Mouse (Mus musculus): Measurements from ENCODE around the gene Myh6.
"Not testable (repeated sequence)": the region's sequence is repeated elsewhere in the genome, so short reads cannot be mapped to it uniquely, and the experiment has no call there.

Gene Myh6

DNA sequence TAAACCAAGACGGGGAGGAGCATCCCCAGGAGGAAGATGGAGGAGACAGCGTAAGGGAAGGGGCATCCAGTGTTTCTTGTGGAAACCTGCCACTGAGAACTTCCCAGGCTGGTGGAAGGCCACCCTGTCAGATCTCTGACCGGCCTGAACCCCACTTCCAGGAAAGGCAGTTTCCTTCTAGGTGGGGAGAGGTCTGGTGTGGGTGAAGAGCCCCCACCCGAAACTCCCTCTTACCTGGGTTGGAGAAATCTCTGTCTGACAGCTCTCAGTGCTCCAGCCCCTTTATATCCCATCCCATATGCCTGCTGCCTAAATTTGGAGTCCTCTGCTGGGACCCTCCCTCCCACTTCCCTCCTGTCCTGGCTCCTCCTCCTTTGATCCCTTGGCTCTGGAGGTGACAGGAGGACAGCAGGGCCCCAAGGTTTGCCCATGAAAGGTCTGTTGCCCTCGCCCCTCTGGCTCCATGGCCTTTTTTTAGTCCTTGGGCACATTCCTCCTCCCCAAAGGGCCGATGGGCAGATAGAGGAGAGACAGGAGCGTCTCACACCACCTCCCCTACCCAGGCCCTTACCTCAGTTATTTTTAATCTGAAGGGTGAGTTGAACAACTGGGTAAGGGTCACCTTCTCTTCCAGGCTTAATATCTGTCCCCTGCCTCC is at the start of gene Myh6:
TSS of gene Myh6 (minus strand) at position 608 of the 658 bp plus-strand sequence.
- no peak for DNase-seq (ENCODE audit: low spot score)

DNA sequence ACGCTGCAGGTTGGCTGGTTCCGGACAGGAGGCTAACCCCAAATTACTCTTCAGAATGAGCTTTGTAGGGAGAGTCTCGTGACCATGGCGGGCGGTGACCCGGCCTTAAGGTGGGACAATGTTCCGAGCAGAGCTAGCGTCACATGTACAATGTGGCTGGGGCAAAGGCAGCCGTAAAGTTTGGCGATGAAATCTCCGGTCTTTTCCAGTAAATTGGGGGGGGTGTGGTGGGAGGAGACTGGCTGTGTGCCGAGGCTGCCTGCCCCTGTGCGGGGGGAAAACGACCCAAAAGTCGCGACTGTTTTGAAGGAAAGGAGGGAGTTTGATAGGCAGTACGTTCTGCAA is 49.0 kb upstream of the Myh6 start:
- DNase-seq (ENCODE audit: low spot score) = no peak

DNA sequence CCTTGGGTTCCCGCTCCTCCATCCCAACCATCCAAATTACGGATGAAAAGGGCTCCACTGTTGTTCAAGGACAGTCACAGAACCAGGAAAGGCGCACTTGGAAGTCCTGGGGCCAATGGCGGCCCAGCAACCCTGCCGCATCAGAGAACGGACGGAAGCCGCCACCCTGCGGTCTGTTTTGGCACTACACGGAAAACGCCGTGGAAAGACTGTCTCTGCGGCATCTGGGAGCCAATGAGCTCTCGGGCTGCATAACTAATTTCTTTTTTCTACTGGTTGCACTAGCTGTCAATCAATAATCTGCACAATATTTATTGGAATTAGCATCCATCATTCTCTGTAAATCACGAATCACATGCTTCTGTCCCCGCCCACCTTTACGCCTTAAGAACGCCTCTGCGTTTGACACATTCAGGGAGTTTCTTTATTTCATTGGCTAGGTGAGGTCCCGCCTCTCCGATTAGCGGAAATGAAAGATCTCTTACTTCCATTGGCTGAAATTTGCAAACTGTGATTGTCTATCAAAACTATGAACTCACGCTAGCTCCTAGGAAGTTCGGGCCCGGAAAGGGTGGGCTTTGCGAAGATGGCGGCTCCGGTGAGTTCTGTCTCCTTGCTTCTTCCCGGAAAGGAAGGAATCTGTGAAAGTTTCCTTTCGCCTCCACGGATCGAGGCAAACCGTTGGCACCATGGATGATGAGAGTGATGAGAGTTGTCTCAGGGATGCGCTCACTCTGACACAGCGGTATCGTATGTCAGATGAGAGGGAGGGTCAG is 48.5 kb upstream of the Myh6 start, which contains the start of gene Ngdn:
TSS of gene Ngdn (plus strand) at position 464 of the 776 bp plus-strand sequence.
- DNase-seq (ENCODE audit: low spot score) = peak; percentile 93

DNA sequence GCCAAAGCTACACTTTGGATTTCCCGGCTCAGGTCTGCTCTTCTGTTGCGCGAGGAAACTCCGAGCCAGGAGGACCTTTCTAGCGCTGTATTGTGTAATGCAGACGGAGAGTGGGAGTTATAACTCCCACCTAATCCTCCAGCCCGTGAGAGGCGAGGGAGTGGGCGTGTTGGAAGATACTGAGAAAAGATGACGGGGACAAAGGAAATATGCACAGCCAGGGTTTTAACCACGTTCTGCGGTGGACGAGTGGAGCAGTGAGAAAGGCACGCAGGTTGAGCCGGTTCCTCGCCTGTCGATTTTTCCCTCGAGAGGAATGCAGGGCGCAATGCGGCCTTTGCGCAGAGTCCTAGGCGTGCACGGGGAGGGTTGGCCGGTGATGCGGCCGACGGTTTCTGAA is 47.9 kb upstream of the Myh6 start:
- DNase-seq (ENCODE audit: low spot score) = no peak

DNA sequence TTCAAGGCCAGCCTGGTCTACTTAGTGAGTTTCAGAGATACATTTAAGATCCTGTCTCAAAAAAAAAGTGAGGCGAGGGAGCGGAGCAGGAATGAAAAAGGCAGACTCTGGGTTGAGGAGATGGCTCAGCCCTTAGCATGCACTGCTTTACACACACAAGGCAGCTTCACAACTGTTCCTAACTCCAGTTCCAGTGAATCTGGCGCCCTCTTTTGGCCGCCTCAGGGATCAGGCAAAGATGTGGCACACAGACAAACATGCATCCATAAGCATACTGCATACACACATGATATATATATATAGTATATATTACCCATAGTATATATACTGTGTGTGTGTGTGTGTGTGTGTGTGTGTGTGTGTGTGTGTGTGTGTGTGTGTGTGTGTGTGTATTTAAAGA is 44.4 kb upstream of the Myh6 start:
- no peak for DNase-seq (ENCODE audit: low spot score)

DNA sequence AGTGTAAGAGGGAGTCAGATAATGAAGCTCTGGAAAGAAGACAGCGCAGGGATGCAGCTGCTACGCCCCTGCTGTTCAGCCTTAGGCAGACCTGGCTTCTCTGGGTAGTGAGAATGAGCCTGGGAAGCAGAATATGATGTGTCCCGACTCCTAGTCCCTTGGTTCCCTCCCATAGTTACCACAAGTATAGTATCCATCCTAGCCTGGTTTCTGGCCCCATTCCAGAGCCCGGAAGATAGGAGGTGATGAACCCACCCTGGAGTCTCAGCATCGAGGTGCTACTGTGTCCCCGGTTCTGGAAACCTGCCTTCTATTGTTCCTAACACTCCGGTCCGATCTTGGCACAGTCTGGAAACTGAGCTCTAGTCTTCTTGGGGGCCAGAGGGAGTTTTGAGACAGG is 41.7 kb upstream of the Myh6 start:
- no peak for DNase-seq (ENCODE audit: low spot score)

DNA sequence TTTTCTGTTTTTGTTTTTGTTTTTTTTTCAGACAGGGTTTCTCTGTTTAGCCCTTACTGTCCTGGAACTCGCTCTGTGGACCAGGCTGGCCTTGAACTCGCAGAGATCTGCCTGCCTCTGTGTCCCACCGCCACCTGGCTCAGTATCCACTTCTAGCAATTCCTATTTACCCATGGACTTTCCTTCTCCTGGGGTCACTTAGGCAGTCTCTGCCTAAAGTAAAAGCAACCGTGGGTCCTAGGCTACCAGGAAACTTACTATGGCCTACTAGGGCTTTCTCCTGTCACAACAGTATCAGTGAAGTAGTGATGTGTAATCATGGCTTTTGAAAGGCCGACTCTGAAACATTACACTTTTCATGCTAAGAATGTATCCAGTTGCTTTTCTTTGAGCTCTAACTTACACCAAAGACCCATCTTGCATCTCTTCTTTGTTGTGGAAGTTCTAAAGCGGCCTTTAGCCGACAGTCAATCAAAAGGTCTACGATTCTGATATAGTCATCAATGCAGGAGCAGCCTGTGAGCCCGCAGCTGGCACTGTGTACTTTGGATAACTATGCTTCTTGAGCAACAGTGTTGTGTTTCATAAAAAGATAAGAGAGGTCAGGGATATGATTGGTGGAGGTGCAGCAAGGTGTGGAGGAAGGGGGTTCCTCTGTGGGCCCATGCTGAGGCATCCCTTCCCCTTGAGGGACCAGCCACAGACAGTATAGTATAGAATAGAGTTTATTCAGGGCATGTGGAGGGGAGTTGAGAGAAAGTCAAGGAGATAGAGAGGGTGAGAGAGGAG is 40.6 kb upstream of the Myh6 start:
- no peak for DNase-seq (ENCODE audit: low spot score)

DNA sequence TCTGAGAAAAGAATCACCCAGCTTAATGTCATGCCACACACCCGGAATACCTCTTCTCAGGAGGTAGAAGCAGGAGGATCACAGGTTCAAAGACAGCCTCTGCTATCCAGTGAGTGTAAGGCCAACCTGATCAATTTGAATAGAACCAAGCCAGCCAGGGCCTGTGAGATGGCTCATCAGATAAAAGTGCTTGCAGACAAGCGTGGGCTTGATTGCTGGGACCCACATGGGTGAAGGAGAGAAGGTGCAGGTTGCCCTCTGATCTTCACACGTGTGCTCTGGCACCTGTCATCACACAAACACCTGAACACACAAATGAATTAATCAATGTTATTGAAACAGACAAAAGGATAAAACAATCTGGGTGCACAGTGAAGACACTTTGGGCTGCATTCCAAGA is 39.8 kb upstream of the Myh6 start:
- DNase-seq (ENCODE audit: low spot score) = no peak

DNA sequence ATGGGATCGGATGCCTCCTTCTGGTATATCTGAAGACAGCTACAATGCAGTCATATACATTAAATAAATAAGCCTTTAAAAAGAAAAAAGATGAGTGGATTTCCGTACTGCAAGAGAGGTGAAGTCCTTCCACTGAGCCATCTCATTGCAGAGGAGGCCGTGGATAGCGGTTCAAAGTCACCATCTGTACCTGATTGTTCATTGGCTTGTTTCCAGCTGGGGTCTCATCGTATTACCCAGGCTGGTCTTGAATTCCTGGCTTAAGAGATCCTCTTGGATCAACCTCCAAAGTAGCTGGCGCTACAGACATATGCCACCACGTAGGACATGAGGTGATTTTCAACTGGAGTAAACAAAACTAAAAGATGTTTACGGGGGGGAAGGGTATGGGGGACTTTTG is 39.2 kb upstream of the Myh6 start:
- DNase-seq (ENCODE audit: low spot score) = no peak

DNA sequence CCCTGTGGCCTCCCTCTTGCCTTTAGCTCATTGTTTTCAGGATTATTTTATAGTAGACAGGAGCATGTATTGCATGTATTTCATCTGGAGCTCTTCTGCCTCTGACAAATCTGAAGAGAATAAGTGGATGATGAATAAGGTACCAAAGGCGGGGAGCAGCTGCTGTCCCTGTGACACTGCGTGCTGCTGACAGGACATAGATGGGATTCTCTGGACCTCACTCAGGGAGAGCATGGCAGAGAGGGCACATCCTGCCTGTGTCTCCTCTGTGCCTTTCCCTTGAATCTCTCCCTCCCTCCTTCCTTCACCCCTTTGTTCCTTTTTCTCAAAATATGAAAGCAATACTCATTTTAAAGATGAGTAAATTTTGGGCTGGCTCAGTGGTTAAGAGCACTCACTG is 38.8 kb upstream of the Myh6 start:
- DNase-seq (ENCODE audit: low spot score) = no peak

DNA sequence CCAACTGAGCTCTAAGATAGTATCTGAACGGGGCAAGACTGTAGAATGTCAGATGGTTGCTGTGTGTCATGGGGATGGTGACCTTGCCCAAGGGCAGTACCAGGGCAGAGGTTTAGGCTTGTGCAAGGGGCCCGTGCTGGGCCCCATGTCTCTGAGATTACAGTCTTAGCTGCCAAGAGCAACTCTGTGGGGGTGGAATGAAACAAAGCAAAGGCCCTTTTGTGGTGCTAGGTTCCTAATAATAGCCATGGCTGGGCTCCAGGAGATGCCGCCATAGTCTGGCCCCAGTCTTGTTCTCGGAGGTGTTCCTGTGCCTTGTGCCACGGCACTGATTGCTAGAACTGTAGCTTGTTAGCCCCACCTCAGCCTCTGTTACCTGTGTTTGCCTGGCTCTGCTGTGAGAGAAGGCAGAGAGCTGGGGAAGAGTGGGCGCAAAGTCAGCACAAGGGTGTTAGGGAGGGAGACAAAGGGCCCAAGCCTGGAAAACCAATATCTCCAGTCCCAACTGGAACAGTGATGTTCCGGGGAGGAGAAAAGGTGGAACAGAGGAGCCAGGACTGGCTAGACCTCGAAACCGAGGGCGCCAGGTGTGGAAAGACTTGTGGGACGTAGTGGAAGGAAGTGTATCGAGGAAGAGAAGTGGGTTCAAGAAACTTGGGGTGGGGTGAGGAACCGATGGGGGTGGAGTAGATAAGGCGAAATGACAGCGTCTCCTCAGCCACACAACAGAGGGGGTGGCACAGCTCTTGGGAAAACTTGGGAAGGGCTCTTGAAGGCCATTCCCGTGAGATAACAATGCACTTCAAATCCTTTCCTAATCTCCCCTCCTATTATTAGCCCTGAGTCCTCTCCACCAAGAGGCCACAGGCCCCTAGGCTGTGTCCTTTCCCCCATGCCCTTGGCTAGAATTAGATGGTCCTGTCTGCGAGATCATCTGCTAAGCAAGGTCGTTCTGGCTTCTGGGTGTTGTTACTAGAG is 37.4 kb upstream of the Myh6 start:
- DNase-seq (ENCODE audit: low spot score) = no peak

DNA sequence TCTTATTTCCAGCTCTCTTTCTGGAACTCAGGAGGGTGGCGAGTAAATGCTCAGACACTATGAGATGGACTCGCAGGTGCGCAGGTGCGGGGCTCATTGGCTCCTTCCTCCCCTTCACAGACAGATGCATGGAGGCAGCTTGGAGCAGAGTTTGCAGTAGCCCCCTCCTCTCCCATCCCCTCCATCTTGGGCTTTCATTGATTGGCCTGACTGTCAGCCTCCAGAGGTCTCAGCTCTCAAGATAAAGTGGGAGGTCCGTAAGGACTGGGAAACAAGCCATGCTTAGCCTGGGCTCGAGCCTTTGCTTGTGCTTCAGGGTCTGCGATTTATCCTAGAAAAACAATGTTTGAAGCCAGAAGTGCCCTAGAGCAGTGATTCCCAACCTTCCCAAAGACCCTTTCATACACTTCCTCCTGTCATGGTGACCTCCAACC is 36.0 kb upstream of the Myh6 start:
- DNase-seq (ENCODE audit: low spot score) = no peak

DNA sequence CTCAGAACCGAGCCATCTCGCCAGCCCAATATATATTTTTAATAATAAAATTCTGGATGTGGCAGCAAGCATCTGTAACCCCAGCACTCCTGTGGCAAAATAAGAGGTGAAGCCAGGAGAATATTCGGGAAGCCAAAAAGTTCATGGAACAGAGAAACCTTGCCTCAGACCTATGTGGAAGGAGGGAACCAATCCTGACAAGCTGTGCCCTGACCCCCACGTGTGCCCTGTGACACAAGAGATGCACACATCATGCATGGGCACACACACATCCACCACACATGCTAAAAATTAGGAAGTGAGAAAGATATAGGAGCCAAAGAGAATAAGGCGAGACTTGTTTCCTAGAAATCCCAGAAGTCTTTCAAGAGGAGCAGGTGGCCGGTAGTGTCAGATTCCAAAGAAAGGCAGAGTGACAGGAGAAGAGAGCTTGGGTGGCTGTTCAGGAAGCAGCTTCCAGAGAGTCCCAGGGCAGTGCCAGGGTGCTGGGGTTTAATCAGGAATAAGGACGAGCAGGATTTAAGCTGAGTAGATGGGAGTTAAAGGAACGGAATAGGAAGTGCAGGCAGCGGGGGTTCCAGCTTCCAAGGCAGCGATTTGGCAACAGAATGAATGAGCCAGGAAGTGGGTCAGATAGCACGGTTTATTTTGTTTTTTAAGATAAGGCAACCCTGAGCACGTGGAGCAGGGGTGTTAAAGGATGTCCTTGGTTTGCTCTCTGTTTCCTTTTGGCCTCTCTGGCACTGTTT is 35.4 kb upstream of the Myh6 start:
- no peak for DNase-seq (ENCODE audit: low spot score)

DNA sequence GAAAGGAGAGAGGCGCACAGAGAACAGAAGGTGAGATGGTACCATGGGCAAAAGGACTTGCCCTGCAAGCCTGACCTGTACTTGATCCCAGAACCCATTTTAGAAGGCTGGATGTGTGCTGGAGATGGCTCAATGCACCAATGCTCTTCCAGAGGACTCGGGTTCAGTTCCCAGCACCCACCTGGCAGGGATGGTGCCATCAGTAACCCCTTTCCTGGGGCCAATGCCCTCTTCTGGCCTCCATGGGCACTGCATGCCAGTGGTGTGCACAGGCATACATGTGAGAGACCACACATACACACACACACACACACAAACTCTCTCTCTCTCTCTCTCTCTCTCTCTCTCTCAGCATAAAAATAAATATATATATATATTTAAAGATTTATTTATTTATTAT is 34.7 kb upstream of the Myh6 start:
- DNase-seq (ENCODE audit: low spot score) = no peak

DNA sequence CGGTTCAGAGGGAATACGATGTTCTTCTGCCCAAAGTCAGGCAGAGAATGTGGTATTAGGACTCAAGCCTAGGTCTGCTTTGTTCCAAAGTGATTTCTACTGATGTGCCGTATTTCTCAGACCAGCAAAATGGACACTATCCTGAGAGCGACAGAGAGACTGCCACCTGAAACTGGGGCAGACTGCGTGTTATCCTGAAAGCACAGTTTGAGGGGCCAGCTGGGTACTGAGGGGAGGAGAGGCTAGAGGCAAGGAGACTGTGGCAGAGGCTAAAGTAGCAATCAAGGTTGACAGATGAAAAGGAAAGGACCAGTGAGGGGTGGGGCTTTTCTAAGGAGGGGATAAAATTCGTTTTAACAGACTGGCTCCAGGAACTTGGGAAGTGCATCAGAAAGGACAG is 34.1 kb upstream of the Myh6 start:
- DNase-seq (ENCODE audit: low spot score) = no peak

DNA sequence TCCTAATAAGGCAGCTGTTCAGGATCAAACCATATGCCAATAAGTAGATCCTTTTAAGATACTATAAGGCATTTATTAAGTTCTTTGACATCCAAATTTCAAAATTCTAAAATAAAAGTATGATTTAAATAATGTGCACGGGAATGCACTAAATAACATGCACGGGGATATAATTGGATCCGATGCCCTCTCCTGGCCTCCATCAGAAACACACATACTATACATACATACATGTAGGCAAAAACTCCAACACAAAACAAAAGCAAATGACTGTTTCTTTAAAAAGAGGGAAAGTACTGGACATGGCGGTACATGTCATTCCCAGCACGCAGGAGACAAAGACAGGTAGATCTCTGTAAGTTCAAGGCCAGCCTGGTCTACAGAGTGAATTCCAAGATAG is 33.1 kb upstream of the Myh6 start:
- not testable (repeated sequence) for DNase-seq (ENCODE audit: low spot score)

DNA sequence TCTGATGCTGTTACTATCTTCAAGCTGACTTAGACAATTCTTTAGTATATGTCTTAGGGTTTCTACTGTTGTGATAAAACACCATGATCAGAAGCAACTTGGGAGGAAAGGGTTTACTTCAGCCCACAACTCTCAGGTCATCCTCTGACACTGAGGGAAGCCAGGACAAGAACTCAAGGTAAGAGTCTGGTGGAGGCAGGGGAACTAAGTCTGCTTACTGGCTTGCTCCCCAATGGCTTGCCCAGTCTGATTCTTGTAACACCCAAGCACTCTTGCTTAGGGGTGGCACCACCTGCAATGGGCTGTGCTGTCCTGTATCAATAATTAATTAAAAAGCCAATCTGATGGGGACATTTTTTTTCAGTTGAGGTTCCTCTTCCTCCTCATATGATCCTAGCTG is 32.0 kb upstream of the Myh6 start:
- no peak for DNase-seq (ENCODE audit: low spot score)

DNA sequence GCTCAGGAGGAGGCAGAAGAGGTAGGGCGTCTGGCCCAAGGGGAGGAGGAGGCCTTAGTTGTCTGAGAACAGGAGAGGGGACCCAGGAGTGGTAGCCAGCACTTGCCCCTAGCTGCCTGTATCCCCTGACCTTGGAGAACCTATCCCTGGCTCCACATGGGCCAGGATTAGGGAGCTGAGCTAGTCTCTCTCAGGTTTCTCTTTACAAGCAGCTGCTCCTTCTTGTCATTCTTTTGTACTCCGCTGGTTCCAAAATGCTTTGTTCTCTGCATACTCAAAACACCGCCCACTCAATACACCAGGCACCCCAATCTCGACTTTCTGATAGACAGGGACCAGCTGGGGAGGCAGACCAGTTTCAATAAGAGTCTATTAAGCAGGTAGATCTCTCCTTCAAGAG is 30.6 kb upstream of the Myh6 start:
- DNase-seq (ENCODE audit: low spot score) = no peak

DNA sequence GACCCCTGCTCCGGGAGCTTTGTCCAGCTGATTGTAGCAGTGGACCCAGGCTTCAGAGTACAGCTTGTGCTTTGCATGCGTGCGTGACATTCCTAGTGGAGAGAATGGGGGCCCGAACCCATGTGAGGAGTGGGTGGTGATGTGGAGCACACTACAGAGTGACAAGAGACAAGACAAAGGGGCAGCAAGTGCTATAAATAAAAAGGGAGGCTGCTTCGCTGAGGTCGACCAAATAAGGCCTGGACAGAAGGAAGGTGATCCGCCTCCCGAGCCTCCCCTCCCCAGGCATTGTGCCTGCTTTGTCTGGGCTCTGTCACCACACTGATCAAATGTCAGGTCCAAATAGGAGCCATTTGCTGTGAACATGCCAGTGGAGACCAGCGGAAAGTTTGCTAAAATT is 30.1 kb upstream of the Myh6 start:
- DNase-seq (ENCODE audit: low spot score) = no peak

DNA sequence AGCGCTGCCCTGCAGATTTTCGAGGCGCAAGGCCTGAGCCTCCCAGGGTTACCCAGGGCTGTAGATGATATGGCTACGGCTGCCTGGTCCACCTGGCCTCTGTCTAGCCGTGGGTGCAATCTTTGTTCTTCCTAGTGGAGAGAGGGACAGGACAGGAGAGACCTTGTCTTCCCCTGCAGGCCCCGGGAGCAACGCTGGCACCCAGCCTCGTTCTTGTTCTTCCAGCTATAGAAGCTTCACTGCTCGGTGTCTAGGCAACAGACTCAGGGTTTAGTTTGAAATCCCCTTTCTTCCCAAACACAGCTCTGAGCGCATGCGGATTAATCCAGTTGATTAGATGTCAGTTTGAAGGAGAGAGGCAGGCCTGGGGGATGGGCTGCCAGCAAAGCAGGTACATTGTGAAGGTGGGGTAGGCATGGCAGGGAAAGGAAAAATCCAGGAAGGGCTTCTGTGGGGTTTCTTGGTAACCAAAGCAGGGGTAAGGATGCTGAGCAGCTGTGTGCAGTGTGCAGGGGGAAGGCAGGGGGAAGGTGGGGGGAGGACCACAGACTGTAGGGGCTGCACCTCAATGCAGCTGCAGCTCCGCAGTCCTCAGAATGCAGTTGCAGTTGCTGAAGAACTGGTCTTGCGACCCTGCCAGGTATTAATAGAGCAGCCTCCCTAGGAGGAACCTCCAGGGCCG is 28.9 kb upstream of the Myh6 start:
- no peak for DNase-seq (ENCODE audit: low spot score)

DNA sequence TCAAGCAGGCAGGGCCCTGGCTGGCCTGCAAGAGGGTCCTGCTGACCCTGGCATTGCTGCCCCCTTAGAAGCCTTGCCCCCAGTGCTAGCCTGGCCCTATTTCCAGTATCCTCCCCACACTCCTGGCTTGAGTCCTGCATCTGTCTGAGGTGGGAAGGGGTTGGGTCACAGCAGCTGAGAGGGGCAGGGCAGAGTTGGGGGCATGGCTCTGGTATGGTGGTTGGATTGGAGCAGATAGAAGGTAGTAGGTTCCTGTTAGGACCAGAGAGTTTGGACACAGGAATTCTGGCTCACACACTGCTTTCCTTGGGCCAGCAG is 28.1 kb upstream of the Myh6 start:
- DNase-seq (ENCODE audit: low spot score) = no peak
